16 mouse cellular contexts compared by ENCODE assay signal in genomic region chr8:121971488-121972058, GRCm38 (mm10). TPM values are rescaled to one million over a fixed set of nuclear protein-coding genes. Genes with fewer than 3 reads are reported as not detected.
DNase-seq lines count a peak whose midpoint lies in the region; ATAC-seq and TF ChIP-seq lines count a peak whose summit lies in the region.
"Had no signal": no experiment of that assay in that cellular context is flagged by ENCODE, and none has a peak within 500 bp of the region (broad histone marks: within the 10 kb centered on the region; RNA-seq: fewer than 3 reads in every experiment).

No protein-coding gene starts in this region.

- 0 out of 2 replicates have a peak, but pooled peaks have one; percentile 6 for TF ChIP-seq CTCF in E14TG2a.4 (conservative IDR thresholded peaks at IDR 0.05; ENCODE audit: low read length)

- no peak overlapping the region for H3K4me2 ChIP-seq in forebrain, embryonic 14.5 days (ENCODE audit: low read length)
- H3K4me2 ChIP-seq in liver, embryonic 11.5 days = no peak overlapping the region
- H3K4me2 ChIP-seq: limb, embryonic 13.5 days had no signal

- peak overlapping the region; percentile 65; the same call in 1 of the 2 replicates for H3K27ac ChIP-seq in forebrain, embryonic 14.5 days (ENCODE audit: low read depth, low read length)
- no peak overlapping the region for H3K27ac ChIP-seq in liver, embryonic 11.5 days (ENCODE audit: low read depth, low read length)
- H3K27ac ChIP-seq: limb, embryonic 13.5 days had no signal

- H3K9me3 ChIP-seq in E14TG2a.4 (ENCODE audit: low read length) = no peaks in the 10 kb centered on the region
- H3K9me3 ChIP-seq in forebrain, embryonic 14.5 days (replicated peaks; ENCODE audit: control insufficient read depth, low read length) = no peaks in the 10 kb centered on the region
- H3K9me3 ChIP-seq in liver, embryonic 11.5 days (ENCODE audit: control insufficient read depth, low read length) = no peaks in the 10 kb centered on the region
- H3K9me3 ChIP-seq: limb, embryonic 13.5 days had no signal

- DNase-seq in B cell, adult 2 months = peak; percentile 15 to 24
- no peak for DNase-seq in forebrain, embryonic 14.5 days (ENCODE audit: low spot score)
- no peak for DNase-seq in ovary, postnatal 14 days (ENCODE audit: low spot score)
- DNase-seq in liver, embryonic 11.5 days (ENCODE audit: low spot score) = no peak
- DNase-seq: adrenal gland, postnatal 10 days; cerebellum, adult 8-10 months; gastrocnemius, postnatal 10 days; kidney, adult 8-10 months; lung, postnatal 36 days; right cerebral cortex, postnatal 25 days had no signal

- H3K4me1 ChIP-seq in E14TG2a.4 (replicated peaks; ENCODE audit: low read depth, low read length) = peaks cover 57% of the 10 kb centered on the region
- peaks cover 17% of the 10 kb centered on the region for H3K4me1 ChIP-seq in forebrain, embryonic 14.5 days (ENCODE audit: control insufficient read depth, insufficient read depth, low read length)
- H3K4me1 ChIP-seq in liver, embryonic 11.5 days (replicated peaks; ENCODE audit: control insufficient read depth, insufficient read depth, low read length) = peaks cover 33% of the 10 kb centered on the region

- H3K36me3 ChIP-seq in E14TG2a.4 (ENCODE audit: insufficient read depth, low read length) = peaks cover 54% of the 10 kb centered on the region
- H3K36me3 ChIP-seq in forebrain, embryonic 14.5 days (ENCODE audit: control insufficient read depth, insufficient read depth, low read length) = peaks cover 28% of the 10 kb centered on the region
- peaks cover 20% of the 10 kb centered on the region for H3K36me3 ChIP-seq in liver, embryonic 11.5 days (ENCODE audit: control insufficient read depth, insufficient read depth, low read length)

- 0 out of 2 replicates have a peak overlapping the region, but pooled peaks have one; percentile 22 for H3K9ac ChIP-seq in forebrain, embryonic 14.5 days (ENCODE audit: low read length)
- no peak overlapping the region for H3K9ac ChIP-seq in liver, embryonic 11.5 days (ENCODE audit: low read depth, low read length)
- H3K9ac ChIP-seq: limb, embryonic 13.5 days had no signal

- no peak overlapping the region for H3K4me3 ChIP-seq in E14TG2a.4 (replicated peaks; ENCODE audit: low read length)
- H3K4me3 ChIP-seq in forebrain, embryonic 14.5 days (ENCODE audit: low read depth, low read length) = no peak overlapping the region
- H3K4me3 ChIP-seq in liver, embryonic 11.5 days (ENCODE audit: low read depth, low read length) = no peak overlapping the region
- H3K4me3 ChIP-seq: limb, embryonic 13.5 days had no signal

- no peak for ATAC-seq in forebrain, embryonic 14.5 days
- peak; percentile 65 for ATAC-seq in megakaryocyte progenitor cell, adult 5-6 weeks (replicated peaks; ENCODE audit: poor library complexity)
- ATAC-seq in megakaryocyte-erythroid progenitor cell, adult 5-6 weeks (replicated peaks; ENCODE audit: low FRiP score, low TSS enrichment, poor library complexity, severe bottlenecking) = no peak
- no peak for ATAC-seq in liver, embryonic 11.5 days (replicated peaks; ENCODE audit: low FRiP score)

- no peaks in the 10 kb centered on the region for H3K27me3 ChIP-seq in E14TG2a.4 (ENCODE audit: insufficient read depth, low read length)
- no peaks in the 10 kb centered on the region for H3K27me3 ChIP-seq in forebrain, embryonic 14.5 days (replicated peaks; ENCODE audit: control insufficient read depth, insufficient read depth, low read length)
- no peaks in the 10 kb centered on the region for H3K27me3 ChIP-seq in liver, embryonic 11.5 days (replicated peaks; ENCODE audit: control insufficient read depth, insufficient read depth, low read length)
- H3K27me3 ChIP-seq: limb, embryonic 13.5 days had no signal

- WGBS in forebrain, embryonic 14.5 days = 67% methylated on average over 17 of the region's 17 CpGs
- WGBS in liver, embryonic 11.5 days = 68% methylated on average over 17 of the region's 17 CpGs

RNA-seq across cellular contexts. Expression of gene Banp, which starts 22.0 kb away (rescaled TPM):
- 47.2 and 57.7 TPM in 2 replicates for polyA plus RNA-seq in forebrain, embryonic 14.5 days (2014; fragmentation: Nextera tagmentation; extraction: Ambion mirVana)
- 7.5 and 9.0 TPM in 2 replicates for total RNA-seq in megakaryocyte progenitor cell, adult 5-6 weeks (2015)
- 21.8 and 41.2 TPM in 2 replicates for total RNA-seq in megakaryocyte progenitor cell, adult 5-6 weeks (2017)
- 18.4 and 22.9 TPM in 2 replicates for total RNA-seq in megakaryocyte-erythroid progenitor cell, adult 5-6 weeks (2014; fragmentation: Nextera tagmentation)
- total RNA-seq in megakaryocyte-erythroid progenitor cell, adult 5-6 weeks (2017) = 10.8 and 17.3 TPM in 2 replicates
- polyA plus RNA-seq in liver, embryonic 11.5 days (2014; fragmentation: Nextera tagmentation; extraction: Ambion mirVana) = 40.2 and 47.4 TPM in 2 replicates

RNA-seq across cellular contexts. Expression of gene Car5a, which starts 26.9 kb away (rescaled TPM):
- 0.28 and 0.46 TPM in 2 replicates for polyA plus RNA-seq in forebrain, embryonic 14.5 days (2014; fragmentation: Nextera tagmentation; extraction: Ambion mirVana)
- not detected in 2 replicates for total RNA-seq in megakaryocyte progenitor cell, adult 5-6 weeks (2015)
- total RNA-seq in megakaryocyte progenitor cell, adult 5-6 weeks (2017) = not detected in 2 replicates
- total RNA-seq in megakaryocyte-erythroid progenitor cell, adult 5-6 weeks (2014; fragmentation: Nextera tagmentation) = not detected in 2 replicates
- total RNA-seq in megakaryocyte-erythroid progenitor cell, adult 5-6 weeks (2017) = not detected in 2 replicates
- polyA plus RNA-seq in liver, embryonic 11.5 days (2014; fragmentation: Nextera tagmentation; extraction: Ambion mirVana) = 0.55 and 0.66 TPM in 2 replicates
- total RNA-seq: gastrocnemius, postnatal 10 days; neutrophil, adult 5-6 weeks had no signal
- polyA plus RNA-seq: heart, embryonic 16.5 days; limb, embryonic 13.5 days had no signal

Comparison
In these comparisons a context has a peak if more than half of its experiments do, and no peak if none do; other contexts are left out.
1. DNase-seq: peak in B cell, adult 2 months (2 of 2); none in forebrain, embryonic 14.5 days (single experiment), ovary, postnatal 14 days (single experiment) and liver, embryonic 11.5 days (single experiment).